Mouse (Mus musculus) liver, embryonic 14.5 days (tissue): ENCODE measurements around the gene Crtac1.

Source experiments
- CTCF ChIP-seq: IDR thresholded peaks from 2 replicates; pipeline ENCODE4 v1.5.1; 2016; ENCODE audit warnings: antibody characterized with exemption, low read depth, control low read depth
- EP300 ChIP-seq: IDR thresholded peaks from 2 replicates; pipeline ENCODE4 v1.6.1; 2016; ENCODE audit warnings: antibody characterized with exemption, low read depth

- TF ChIP-seq CTCF (no peak), EP300 (no peak)
Observed at GRCm38 (mm10) chr19:42452539-42452938, 21.0 kb upstream of the Crtac1 start.
